ENCODE assay signal across 17 mouse cellular contexts in the genomic region with DNA sequence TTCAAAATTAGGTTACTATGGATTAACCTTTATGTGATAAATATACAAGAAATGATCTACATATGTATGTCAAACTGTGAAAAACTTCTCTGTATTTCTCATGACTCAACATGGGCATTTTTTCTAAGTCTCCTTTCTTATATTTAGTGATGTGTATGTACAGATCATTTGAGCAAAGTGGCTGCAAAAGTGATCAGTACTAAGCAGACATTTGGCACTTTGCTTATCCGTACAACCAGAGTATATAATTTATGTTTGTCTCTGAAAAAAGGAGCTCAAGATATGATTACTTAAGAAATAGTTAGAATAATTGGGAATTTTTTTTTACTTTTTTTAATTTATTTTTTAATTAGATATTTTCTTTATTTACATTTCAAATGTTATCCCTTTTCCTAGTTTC.
"Had no signal": no experiment of that assay in that cellular context is flagged by ENCODE, and none has a peak within 500 bp of the region (broad histone marks: within the 10 kb centered on the region; RNA-seq: fewer than 3 reads in every experiment).

No protein-coding gene starts in this region.

- H3K9me3 ChIP-seq: neural tube, embryonic 12.5 days; neural tube, embryonic 13.5 days; neural tube, embryonic 15.5 days; stomach, embryonic 15.5 days had no signal

- H3K4me3 ChIP-seq: neural tube, embryonic 12.5 days; neural tube, embryonic 13.5 days; neural tube, embryonic 15.5 days; stomach, embryonic 15.5 days had no signal

- DNase-seq: retina, postnatal 1 day; right cerebral cortex, adult 18-20 months; right cerebral cortex, postnatal 14 days; right cerebral cortex, postnatal 25 days; right cerebral cortex, postnatal 4 days; spleen, adult 18-20 months; thymus, adult 18-20 months; thymus, adult 2 months; thymus, postnatal 14 days; thymus, postnatal 25 days; thymus, postnatal 36 days; thymus, postnatal 4 days had no signal

- H3K27ac ChIP-seq: neural tube, embryonic 12.5 days; neural tube, embryonic 13.5 days; neural tube, embryonic 15.5 days; stomach, embryonic 15.5 days; stomach, postnatal 0 days had no signal

- H3K4me1 ChIP-seq: neural tube, embryonic 12.5 days; neural tube, embryonic 13.5 days; neural tube, embryonic 15.5 days; stomach, embryonic 15.5 days had no signal

- H3K9ac ChIP-seq: neural tube, embryonic 12.5 days; neural tube, embryonic 13.5 days; neural tube, embryonic 15.5 days; stomach, embryonic 15.5 days had no signal

- H3K27me3 ChIP-seq: neural tube, embryonic 12.5 days; neural tube, embryonic 13.5 days; neural tube, embryonic 15.5 days; stomach, embryonic 15.5 days had no signal

- H3K36me3 ChIP-seq: neural tube, embryonic 12.5 days; neural tube, embryonic 13.5 days; neural tube, embryonic 15.5 days; stomach, embryonic 15.5 days had no signal
